Mouse (Mus musculus): ENCODE measurements around the gene Phlpp1. TPM values are rescaled to one million over a fixed set of nuclear protein-coding genes. Genes with fewer than 3 reads are reported as not detected.

The Phlpp1 gene
- total and polyA plus RNA-seq, 2 experiments from 2014 or later: 3.9 to 15.2 TPM

DNA sequence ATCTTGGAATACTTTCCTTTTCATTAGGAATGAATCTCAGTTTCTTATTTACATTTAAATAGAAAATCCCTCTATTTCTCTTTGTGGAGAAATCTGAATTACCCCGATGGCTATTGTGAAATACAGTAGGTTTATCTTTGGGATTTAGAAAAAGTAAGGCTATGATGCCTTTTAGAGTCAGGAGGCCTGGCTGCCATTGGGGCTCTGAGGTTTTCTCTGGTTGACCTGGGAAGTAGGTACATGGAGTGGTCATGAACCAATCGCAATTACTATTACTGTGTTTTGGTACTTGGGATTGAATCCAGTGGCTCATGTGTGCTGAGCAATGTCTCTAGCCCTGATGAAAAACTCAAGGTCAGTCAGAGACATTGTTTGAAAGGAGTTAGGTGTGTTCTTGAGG is 12.1 kb downstream of the Phlpp1 start:
- DNase-seq (ENCODE audit: low spot score): peak; percentile 2
- Histone ChIP-seq H3K4me1 (ENCODE audit: control insufficient read depth, insufficient read depth) (peaks cover 23% of the 10 kb centered on the region), H3K36me3 (replicated peaks; ENCODE audit: control insufficient read depth, insufficient read depth, low read length) (no peaks in the 10 kb centered on the region), H3K27me3 (ENCODE audit: control insufficient read depth, insufficient read depth, low read length) (no peaks in the 10 kb centered on the region), H3K4me2 (ENCODE audit: low read depth, low read length) (no peak overlapping the region), H3K9me3 (replicated peaks; ENCODE audit: control insufficient read depth, low read length) (no peaks in the 10 kb centered on the region), H3K9ac (replicated peaks; ENCODE audit: low read depth, low read length) (no peak overlapping the region), H3K4me3 (ENCODE audit: low read depth, low read length) (no peak overlapping the region), H3K27ac (ENCODE audit: low read depth) (0 out of 2 replicates have a peak overlapping the region, but pooled peaks have one; percentile 11)
- no peak for TF ChIP-seq CTCF (IDR thresholded peaks at IDR 0.05; ENCODE audit: low read depth)
- no peak for TF ChIP-seq EP300 (IDR thresholded peaks at IDR 0.05; ENCODE audit: low read depth)
- no peak for ATAC-seq (ENCODE audit: insufficient read depth, low read depth)
- WGBS: 92% methylated on average over 2 of the region's 2 CpGs

DNA sequence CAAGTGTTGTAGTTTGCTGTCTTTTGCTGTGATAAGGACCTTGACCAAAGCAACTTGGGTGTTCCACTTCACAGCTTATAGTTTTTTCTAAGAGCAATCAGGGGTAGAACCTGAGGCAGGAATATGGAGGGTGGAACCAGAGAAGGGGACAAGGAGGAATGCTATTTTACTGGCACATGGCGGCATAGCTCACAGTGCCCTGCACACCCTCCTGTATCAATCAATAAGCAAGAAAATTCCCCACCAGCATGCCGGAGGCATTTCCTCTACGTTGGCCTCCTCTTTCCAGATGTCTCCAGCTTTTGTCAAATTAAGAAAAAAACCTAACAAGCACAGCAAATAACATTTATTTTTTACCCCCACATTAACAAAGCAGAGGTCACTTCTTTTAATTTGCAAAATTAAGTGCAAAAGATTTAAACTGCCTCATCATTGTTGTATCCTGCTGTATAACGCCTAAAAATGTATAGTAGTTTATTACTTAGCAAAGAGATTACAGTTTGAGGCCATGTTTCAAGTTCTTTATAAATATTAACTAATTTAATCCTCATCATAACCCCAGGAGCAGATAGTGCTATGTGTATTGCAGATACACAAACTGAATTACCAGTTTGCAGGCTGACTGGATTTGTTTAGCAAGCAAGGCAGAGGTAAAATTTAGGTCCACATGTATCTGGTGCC is 13.4 kb downstream of the Phlpp1 start:
- peak overlapping the region; percentile 10; the same call in 1 of the 2 replicates for H3K27ac ChIP-seq (ENCODE audit: low read depth)
- no peaks in the 10 kb centered on the region; the same call in 1 of the 2 replicates for H3K36me3 ChIP-seq (replicated peaks; ENCODE audit: control insufficient read depth, insufficient read depth, low read length)
- no peaks in the 10 kb centered on the region for H3K27me3 ChIP-seq (ENCODE audit: control insufficient read depth, insufficient read depth, low read length)
- ATAC-seq (ENCODE audit: insufficient read depth, low read depth) (no peak), DNase-seq (ENCODE audit: low spot score) (peak; percentile 5)
- TF ChIP-seq CTCF (IDR thresholded peaks at IDR 0.05; ENCODE audit: low read depth) (no peak), EP300 (IDR thresholded peaks at IDR 0.05; ENCODE audit: low read depth) (no peak)
- H3K9me3 ChIP-seq (replicated peaks; ENCODE audit: control insufficient read depth, low read length): no peaks in the 10 kb centered on the region
- H3K9ac ChIP-seq (replicated peaks; ENCODE audit: low read depth, low read length): no peak overlapping the region
- H3K4me2 ChIP-seq (ENCODE audit: low read depth, low read length): no peak overlapping the region
- H3K4me1 ChIP-seq (ENCODE audit: control insufficient read depth, insufficient read depth): peaks cover 18% of the 10 kb centered on the region
- no peak overlapping the region for H3K4me3 ChIP-seq (ENCODE audit: low read depth, low read length)
- 82% methylated on average over 4 of the region's 4 CpGs for WGBS

DNA sequence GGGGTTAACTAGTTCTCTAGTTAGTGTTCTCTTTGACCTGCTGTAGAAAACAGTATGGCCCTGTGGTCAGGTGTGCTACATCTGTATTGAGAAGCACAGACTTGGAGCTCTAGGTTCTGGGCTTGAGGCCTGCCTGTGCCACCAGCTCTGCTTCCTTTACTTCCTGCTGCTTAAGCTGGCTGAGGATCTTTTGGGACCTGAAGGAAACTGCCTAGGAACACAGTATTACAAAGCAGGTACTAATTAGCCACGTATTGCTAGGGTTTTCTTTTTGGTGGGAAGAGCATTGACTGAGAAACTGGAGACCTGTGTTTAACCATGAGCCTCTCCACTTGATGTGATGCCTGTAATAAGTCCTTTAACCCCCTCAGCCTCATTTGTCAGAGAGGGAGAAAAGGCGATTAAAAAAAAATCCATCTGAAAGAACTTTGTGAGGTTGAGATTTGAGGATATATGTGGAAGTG is 13.9 kb downstream of the Phlpp1 start:
- DNase-seq (ENCODE audit: low spot score) (no peak), ATAC-seq (ENCODE audit: insufficient read depth, low read depth) (no peak)
- H3K9ac ChIP-seq (replicated peaks; ENCODE audit: low read depth, low read length): no peak overlapping the region
- no peak overlapping the region for H3K4me3 ChIP-seq (ENCODE audit: low read depth, low read length)
- peak overlapping the region; percentile 23; the same call in 1 of the 2 replicates for H3K27ac ChIP-seq (ENCODE audit: low read depth)
- no peaks in the 10 kb centered on the region for H3K27me3 ChIP-seq (ENCODE audit: control insufficient read depth, insufficient read depth, low read length)
- TF ChIP-seq EP300 (IDR thresholded peaks at IDR 0.05; ENCODE audit: low read depth): no peak
- no peak for TF ChIP-seq CTCF (IDR thresholded peaks at IDR 0.05; ENCODE audit: low read depth)
- H3K4me2 ChIP-seq (ENCODE audit: low read depth, low read length): no peak overlapping the region
- H3K9me3 ChIP-seq (replicated peaks; ENCODE audit: control insufficient read depth, low read length): no peaks in the 10 kb centered on the region
- WGBS: 65% methylated on average over 2 of the region's 2 CpGs
- H3K36me3 ChIP-seq (replicated peaks; ENCODE audit: control insufficient read depth, insufficient read depth, low read length): no peaks in the 10 kb centered on the region; the same call in 1 of the 2 replicates
- peaks cover 18% of the 10 kb centered on the region for H3K4me1 ChIP-seq (ENCODE audit: control insufficient read depth, insufficient read depth)

DNA sequence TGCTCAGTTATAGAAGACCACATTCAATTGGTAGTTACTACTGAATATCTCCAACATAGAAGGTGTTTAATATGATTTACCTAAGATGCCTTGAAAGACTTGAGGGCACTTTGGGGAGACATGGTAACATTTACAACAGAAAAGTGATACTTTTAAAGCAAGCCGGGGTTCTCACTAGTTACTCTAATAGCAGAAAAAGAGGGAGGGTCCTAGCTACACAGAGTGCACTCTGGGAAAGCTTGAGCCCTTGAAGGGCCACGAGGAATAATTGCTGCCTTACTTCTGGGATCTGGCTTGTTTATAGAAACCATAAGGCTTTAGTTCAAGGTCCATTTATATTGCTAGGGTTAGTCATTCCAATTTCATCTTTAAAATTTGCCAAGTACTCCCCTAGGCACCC is 14.5 kb downstream of the Phlpp1 start:
- ATAC-seq (ENCODE audit: insufficient read depth, low read depth) (no peak), DNase-seq (ENCODE audit: low spot score) (no peak)
- Histone ChIP-seq H3K4me2 (ENCODE audit: low read depth, low read length) (no peak overlapping the region), H3K4me1 (ENCODE audit: control insufficient read depth, insufficient read depth) (peaks cover 12% of the 10 kb centered on the region), H3K36me3 (replicated peaks; ENCODE audit: control insufficient read depth, insufficient read depth, low read length) (no peaks in the 10 kb centered on the region; the same call in 1 of the 2 replicates), H3K4me3 (ENCODE audit: low read depth, low read length) (no peak overlapping the region), H3K27me3 (ENCODE audit: control insufficient read depth, insufficient read depth, low read length) (no peaks in the 10 kb centered on the region), H3K9ac (replicated peaks; ENCODE audit: low read depth, low read length) (no peak overlapping the region), H3K9me3 (replicated peaks; ENCODE audit: control insufficient read depth, low read length) (no peaks in the 10 kb centered on the region), H3K27ac (ENCODE audit: low read depth) (no peak overlapping the region)
- TF ChIP-seq CTCF (IDR thresholded peaks at IDR 0.05; ENCODE audit: low read depth) (no peak), EP300 (IDR thresholded peaks at IDR 0.05; ENCODE audit: low read depth) (no peak)
- 63% methylated on average over 2 of the region's 2 CpGs for WGBS

DNA sequence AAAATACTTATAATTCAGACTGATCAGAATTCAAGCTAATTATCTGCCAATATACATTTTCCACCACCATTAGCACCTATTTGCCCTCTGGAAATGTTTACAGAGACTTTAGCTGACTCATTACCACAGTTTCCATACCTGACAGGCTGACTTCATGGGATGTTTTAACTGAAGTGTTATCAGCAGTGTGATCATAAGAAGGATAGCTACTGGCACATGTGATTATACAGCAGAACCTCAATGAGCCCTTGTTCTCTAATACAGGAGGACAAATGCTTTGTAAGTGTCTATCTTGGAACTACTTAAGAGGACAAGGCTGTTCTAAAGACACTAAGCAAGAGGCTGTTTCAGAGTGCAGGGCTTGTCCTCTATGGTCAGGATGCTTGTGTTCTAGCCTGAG is 15.9 kb downstream of the Phlpp1 start:
- DNase-seq (ENCODE audit: low spot score): no peak
- no peaks in the 10 kb centered on the region; the same call in 1 of the 2 replicates for H3K36me3 ChIP-seq (replicated peaks; ENCODE audit: control insufficient read depth, insufficient read depth, low read length)
- no peak overlapping the region for H3K4me2 ChIP-seq (ENCODE audit: low read depth, low read length)
- no peak overlapping the region for H3K27ac ChIP-seq (ENCODE audit: low read depth)
- no peak for ATAC-seq (ENCODE audit: insufficient read depth, low read depth)
- no peak overlapping the region for H3K4me3 ChIP-seq (ENCODE audit: low read depth, low read length)
- H3K9ac ChIP-seq (replicated peaks; ENCODE audit: low read depth, low read length): no peak overlapping the region
- H3K9me3 ChIP-seq (replicated peaks; ENCODE audit: control insufficient read depth, low read length): no peaks in the 10 kb centered on the region
- no peaks in the 10 kb centered on the region for H3K27me3 ChIP-seq (ENCODE audit: control insufficient read depth, insufficient read depth, low read length)
- peaks cover 9% of the 10 kb centered on the region for H3K4me1 ChIP-seq (ENCODE audit: control insufficient read depth, insufficient read depth)
- TF ChIP-seq CTCF (IDR thresholded peaks at IDR 0.05; ENCODE audit: low read depth): no peak
- no peak for TF ChIP-seq EP300 (IDR thresholded peaks at IDR 0.05; ENCODE audit: low read depth)
